Mouse (Mus musculus): Measurements from ENCODE around the gene Pstpip1. TPM values are rescaled to one million over a fixed set of nuclear protein-coding genes. Genes with fewer than 3 reads are reported as not detected.

Gene Pstpip1
- polyA plus RNA-seq, 1 experiment from 2014 or later: 1.0 TPM

Other genes starting within 250 kb of the Pstpip1 start
- gene Scaper, start 151.8 kb upstream of the Pstpip1 start, polyA plus RNA-seq (2016; fragmentation: Nextera tagmentation; extraction: Ambion mirVana): 11.8 and 12.2 TPM in 2 replicates
- gene 4930563M21Rik, start 79.4 kb upstream of the Pstpip1 start, polyA plus RNA-seq (2016; fragmentation: Nextera tagmentation; extraction: Ambion mirVana): not detected in 2 replicates
- 313 and 324 TPM in 2 replicates for gene Rcn2, start 48.1 kb upstream of the Pstpip1 start, polyA plus RNA-seq (2016; fragmentation: Nextera tagmentation; extraction: Ambion mirVana)
- 424 and 455 TPM in 2 replicates for gene Tspan3, start 75.5 kb downstream of the Pstpip1 start, polyA plus RNA-seq (2016; fragmentation: Nextera tagmentation; extraction: Ambion mirVana)

All from limb, embryonic 12.5 days (tissue).